Mouse (Mus musculus) retina, postnatal 7 days (tissue): ENCODE data around the gene Pdss1.

Experiments
- DNase-seq: peaks from one replicate; pipeline ENCODE4 v3.0.0-alpha.2; 2012; ENCODE audit warnings: low read depth, low spot score

Gene Pdss1

GRCm38 (mm10) chr2:22957415-22957814 is 62.1 kb downstream of the Pdss1 start:
- DNase-seq, result no peak

DNA sequence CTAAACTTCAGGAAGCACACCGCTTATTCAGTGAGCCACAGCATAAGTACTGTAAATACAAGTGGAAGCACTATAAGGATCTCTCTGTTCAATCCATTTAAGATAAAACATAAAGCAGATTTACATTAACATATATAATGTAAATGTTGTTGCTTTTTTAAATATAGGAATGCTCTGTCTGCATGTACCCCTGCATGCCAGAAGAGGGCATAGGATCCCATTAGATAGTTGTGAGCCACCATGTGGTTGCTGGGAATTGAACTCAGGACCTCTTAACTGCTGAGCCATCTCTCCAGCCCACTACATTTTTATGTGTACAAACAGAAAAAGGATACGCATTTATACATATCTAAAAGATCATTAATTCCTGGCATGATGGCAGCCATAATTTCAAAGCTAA is 66.4 kb downstream of the Pdss1 start:
- DNase-seq, result no peak

DNA sequence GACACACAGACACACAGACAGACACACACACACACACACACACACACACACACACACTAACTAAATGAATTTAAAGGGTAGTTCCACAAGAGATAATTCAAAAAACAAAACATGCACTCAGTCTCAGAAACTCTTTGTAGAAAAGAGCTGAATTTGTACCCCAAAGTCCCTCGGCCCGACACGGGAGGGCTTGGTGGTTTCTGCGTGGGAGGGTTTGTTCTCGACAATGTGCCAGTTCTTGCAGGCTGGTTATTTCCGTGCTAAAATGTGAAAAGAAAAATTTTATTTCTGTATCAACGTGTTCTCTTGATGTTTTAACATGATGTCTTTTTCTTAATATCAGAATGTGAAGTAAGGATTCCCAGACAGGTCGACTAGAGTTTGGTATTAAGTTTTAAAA is 66.9 kb downstream of the Pdss1 start:
- DNase-seq, result no peak

DNA sequence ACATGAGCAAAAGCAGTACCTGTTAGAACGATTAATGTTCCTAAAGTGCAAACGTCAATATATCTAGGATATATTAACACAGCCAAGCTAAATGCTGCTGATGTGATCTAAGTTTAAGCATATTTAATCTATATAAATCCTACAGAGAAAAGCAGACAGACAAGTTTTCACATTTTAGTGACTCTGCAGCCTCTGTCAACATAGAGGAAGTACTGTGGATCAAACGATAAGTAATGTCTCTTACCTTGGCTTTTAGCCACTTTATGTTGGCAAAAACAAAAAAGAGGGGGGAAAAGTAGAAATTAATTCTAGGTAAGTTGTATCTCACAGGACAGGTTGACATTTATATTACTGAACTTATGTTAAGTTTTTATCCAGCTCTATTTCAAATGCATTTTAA is 67.6 kb downstream of the Pdss1 start:
- no peak for DNase-seq

DNA sequence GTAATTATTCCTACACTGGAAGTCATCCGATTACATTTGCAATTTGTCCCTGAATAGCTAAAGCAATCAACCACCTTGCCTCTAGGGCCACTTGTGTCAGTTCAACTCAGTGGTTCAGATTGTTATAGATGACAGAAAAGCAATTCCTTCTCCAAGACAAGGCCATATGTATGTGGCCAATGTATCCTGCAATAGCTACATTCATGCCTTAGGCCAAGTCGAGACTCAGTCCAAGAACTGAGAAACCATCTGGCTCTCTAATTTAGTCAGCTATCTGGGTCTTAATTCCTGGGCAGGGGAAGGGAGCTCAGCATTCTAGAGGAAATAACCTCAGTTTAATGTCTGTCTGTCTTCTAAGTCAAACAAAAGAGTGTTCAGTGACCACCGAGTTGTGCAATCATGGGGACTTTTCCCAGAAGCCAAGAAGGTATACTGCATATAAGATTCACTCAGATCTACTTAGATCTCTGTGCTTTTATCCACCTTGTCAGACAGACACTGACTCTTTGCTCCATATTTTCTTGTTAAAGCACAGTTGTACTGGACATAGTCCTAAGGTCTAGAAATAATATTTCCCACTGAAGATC is 82.2 kb downstream of the Pdss1 start:
- DNase-seq, result no peak

- DNase-seq, result no peak
Measured at GRCm38 (mm10) chr2:22985973-22986657, 90.8 kb downstream of the Pdss1 start.
